Mouse (Mus musculus) myocyte (in vitro differentiated cells): ENCODE results near the gene Itpr1. TPM values are rescaled to one million over a fixed set of nuclear protein-coding genes. Genes with fewer than 3 reads are reported as not detected.

Source experiments
- H3K27me3 ChIP-seq: one replicate; pipeline ENCODE4 v1.6.1; 2011; ENCODE audit not compliant: control insufficient read depth, insufficient read depth, insufficient read length
- H3K36me3 ChIP-seq: one replicate; pipeline ENCODE4 v1.6.1; 2011; ENCODE audit not compliant: control insufficient read depth, insufficient read depth
- H3K4me2 ChIP-seq: one replicate; pipeline ENCODE4 v1.6.1; 2011; ENCODE audit warnings: low read depth, control low read depth
- H3K4me3 ChIP-seq: one replicate; pipeline ENCODE4 v1.5.1; 2011; ENCODE audit warnings: mild to moderate bottlenecking, control low read depth, moderate library complexity
- H3K79me2 ChIP-seq: one replicate; pipeline ENCODE4 v1.6.1; 2011; ENCODE audit not compliant: control insufficient read depth, insufficient read depth
- H3ac ChIP-seq: one replicate; pipeline ENCODE4 v1.6.1; 2011; ENCODE audit not compliant: control insufficient read depth, insufficient read length
- CEBPB ChIP-seq: IDR thresholded peaks from 2 replicates; pipeline ENCODE4 v1.6.1; 2011; ENCODE audit warnings: mild to moderate bottlenecking, moderate library complexity; ENCODE audit not compliant: poor library complexity, insufficient read depth, severe bottlenecking
- E2F4 ChIP-seq: IDR thresholded peaks from one replicate; pipeline ENCODE4 v1.6.1; 2011; ENCODE audit warnings: mild to moderate bottlenecking, control low read depth, moderate library complexity; ENCODE audit not compliant: insufficient read depth
- MAX ChIP-seq: IDR thresholded peaks from one replicate; pipeline ENCODE4 v1.6.1; 2011; ENCODE audit warnings: low read depth, mild to moderate bottlenecking, control low read depth
- MYOD1 ChIP-seq, 3 experiments: IDR thresholded peaks; one replicate each; pipeline ENCODE4 v1.6.1; 2011; ENCODE audit warnings: control low read depth in 2 of 3, low read depth in 2 of 3, mild to moderate bottlenecking in 2 of 3, moderate library complexity in 1 of 3; ENCODE audit not compliant: insufficient read length in 2 of 3, control insufficient read depth in 1 of 3
- MYOG ChIP-seq, 3 experiments: IDR thresholded peaks; one replicate each; pipeline ENCODE4 v1.6.1; 2011; ENCODE audit warnings: control low read depth in 2 of 3, low read depth in 2 of 3, mild to moderate bottlenecking in 2 of 3; ENCODE audit not compliant: insufficient read length in 2 of 3, control insufficient read depth in 1 of 3, insufficient read depth in 1 of 3
- POLR2A ChIP-seq: IDR thresholded peaks from one replicate; pipeline ENCODE4 v1.6.1; 2011; ENCODE audit warnings: low read depth, mild to moderate bottlenecking, control low read depth, moderate library complexity; ENCODE audit not compliant: insufficient read length
- POLR2AphosphoS2 ChIP-seq: IDR thresholded peaks from one replicate; pipeline ENCODE4 v1.6.1; 2011; ENCODE audit warnings: low read depth, control low read depth; ENCODE audit not compliant: insufficient read length
- REST ChIP-seq: IDR thresholded peaks from one replicate; pipeline ENCODE4 v1.6.1; 2011; ENCODE audit warnings: mild to moderate bottlenecking, control low read depth, moderate library complexity; ENCODE audit not compliant: insufficient read depth, insufficient read length
- SRF ChIP-seq: IDR thresholded peaks from one replicate; pipeline ENCODE4 v1.6.1; 2011; ENCODE audit warnings: low read depth; ENCODE audit not compliant: control insufficient read depth, insufficient read length
- TCF12 ChIP-seq: IDR thresholded peaks from one replicate; pipeline ENCODE4 v1.6.1; 2011; ENCODE audit warnings: mild to moderate bottlenecking, control low read depth; ENCODE audit not compliant: poor library complexity, insufficient read depth, severe bottlenecking
- TCF3 ChIP-seq: IDR thresholded peaks from one replicate; pipeline ENCODE4 v1.6.1; 2011; ENCODE audit warnings: low read depth, control low read depth; ENCODE audit not compliant: insufficient read length
- USF1 ChIP-seq: IDR thresholded peaks from one replicate; pipeline ENCODE4 v1.6.1; 2011; ENCODE audit warnings: low read depth, mild to moderate bottlenecking, control low read depth, moderate library complexity
- polyA plus RNA-seq: library from polyadenylated mRNA; unstranded; fragments of >200 nt; fragmentation: generic; extraction: Trizol; gene quantifications from one replicate; pipeline ENCODE4 v1.2.1, GENCODE M21; 2012; ENCODE audit warnings: missing spikeins

Gene Itpr1
- 3.1 TPM for polyA plus RNA-seq

DNA sequence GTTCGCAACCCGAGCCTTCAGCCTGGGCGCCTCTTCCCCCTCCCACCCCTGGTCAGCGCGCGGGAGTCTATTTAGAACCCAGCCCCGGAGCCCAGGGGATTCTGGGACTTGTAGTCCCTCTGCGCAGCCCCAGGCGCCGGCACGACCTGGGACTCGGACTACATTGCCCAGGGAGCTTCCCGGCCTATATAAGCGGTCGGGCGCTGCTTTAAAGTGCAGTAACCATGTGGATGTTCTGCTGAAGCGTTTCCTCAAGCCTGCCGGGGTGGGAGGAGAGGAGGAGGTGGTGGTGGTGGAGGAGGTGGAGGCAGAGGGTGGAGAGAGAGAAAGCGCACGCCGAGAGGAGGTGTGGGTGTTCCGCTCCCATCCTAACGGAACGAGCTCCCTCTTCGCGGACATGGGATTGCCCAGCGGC, at the start of gene Itpr1:
Gene Itpr1 (plus strand): TSS at position 216 of the 415 bp plus-strand sequence.
- TF ChIP-seq E2F4, result peak; percentile 60
- TF ChIP-seq TCF3, result no peak
- TF ChIP-seq MYOG (IDR thresholded peaks at IDR 0.05; ENCODE audit: control insufficient read depth in 1 of 3, insufficient read depth in 1 of 3, insufficient read length in 2 of 3, low read depth in 2 of 3), result no peak
- peak; percentile 92 for TF ChIP-seq POLR2A
- TF ChIP-seq MYOD1 (IDR thresholded peaks at IDR 0.05; ENCODE audit: control insufficient read depth in 1 of 3, insufficient read length in 2 of 3, low read depth in 2 of 3), result no peak
- peak; percentile 73 for TF ChIP-seq POLR2AphosphoS2
- TF ChIP-seq REST, result peak; percentile 32
- peak within 1 kb of the TSS; percentile 34 for H3ac ChIP-seq

DNA sequence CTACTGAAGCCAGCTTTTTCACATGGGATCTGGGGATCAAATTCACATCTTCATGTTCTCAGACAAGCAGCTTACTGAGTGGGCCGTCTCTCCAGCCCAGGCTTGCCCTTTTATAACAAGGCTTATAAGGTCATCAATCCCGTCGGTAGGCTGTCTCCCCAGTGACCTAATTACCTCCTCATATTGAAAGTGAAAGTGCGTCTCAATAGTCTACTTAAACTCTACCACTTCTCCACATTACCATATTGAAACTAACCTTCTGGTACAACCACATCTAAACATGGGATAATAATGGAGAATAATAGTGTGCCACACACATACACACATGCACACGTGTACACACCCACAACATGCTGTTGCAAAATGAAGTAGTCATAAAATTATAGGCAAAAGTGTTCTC, 48.0 kb upstream of the Itpr1 start:
- no peaks in the 10 kb centered on the region for H3K79me2 ChIP-seq
- H3K4me3 ChIP-seq, result no peak overlapping the region
- no peak overlapping the region for H3ac ChIP-seq

More for the DNA sequence above, at the start of gene Itpr1:
- H3K4me3 ChIP-seq, result peak within 1 kb of the TSS; percentile 72
- H3K79me2 ChIP-seq, result no peaks in the 10 kb centered on the region
- H3K4me2 ChIP-seq, result peak within 1 kb of the TSS; percentile 85
- H3K27me3 ChIP-seq, result no peaks in the 10 kb centered on the region
- no peaks in the 10 kb centered on the region for H3K36me3 ChIP-seq

DNA sequence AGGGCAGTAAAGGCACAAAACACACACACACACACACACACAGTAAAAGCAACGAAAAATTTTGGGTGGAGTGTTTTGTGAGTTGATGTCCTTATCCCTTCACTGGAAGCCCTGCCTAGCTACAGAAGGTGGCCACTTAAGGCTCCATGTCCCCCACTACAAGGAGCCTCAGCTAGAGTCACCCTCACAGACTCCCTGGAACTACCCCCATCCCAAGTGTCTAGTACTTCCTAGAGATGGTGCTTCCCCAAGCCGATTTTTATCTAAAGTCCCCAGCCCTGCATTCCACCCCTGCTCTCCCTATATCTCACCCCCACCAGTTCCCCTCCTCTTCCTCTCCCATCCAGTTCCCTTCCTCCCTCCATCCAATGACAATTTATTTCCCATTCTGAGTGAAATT, 47.3 kb upstream of the Itpr1 start:
- TF ChIP-seq USF1 (no peak), MAX (no peak), POLR2A (no peak), E2F4 (no peak), TCF12 (no peak), MYOD1 (IDR thresholded peaks at IDR 0.05; ENCODE audit: control insufficient read depth in 1 of 3, insufficient read length in 2 of 3, low read depth in 2 of 3) (no peak), POLR2AphosphoS2 (no peak), SRF (no peak), REST (no peak), TCF3 (no peak), MYOG (IDR thresholded peaks at IDR 0.05; ENCODE audit: control insufficient read depth in 1 of 3, insufficient read depth in 1 of 3, insufficient read length in 2 of 3, low read depth in 2 of 3) (no peak), CEBPB (no peak)
- Histone ChIP-seq H3ac (no peak overlapping the region), H3K27me3 (no peaks in the 10 kb centered on the region), H3K4me2 (no peak overlapping the region), H3K79me2 (no peaks in the 10 kb centered on the region), H3K36me3 (no peaks in the 10 kb centered on the region), H3K4me3 (no peak overlapping the region)

More for the DNA sequence above, 48.0 kb upstream of the Itpr1 start:
- Histone ChIP-seq H3K36me3 (no peaks in the 10 kb centered on the region), H3K27me3 (no peaks in the 10 kb centered on the region), H3K4me2 (no peak overlapping the region)
- TF ChIP-seq USF1, result no peak
- TF ChIP-seq CEBPB, result no peak
- TF ChIP-seq SRF, result no peak
- no peak for TF ChIP-seq TCF12
- TF ChIP-seq POLR2A, result no peak
- no peak for TF ChIP-seq TCF3
- no peak for TF ChIP-seq MYOG (IDR thresholded peaks at IDR 0.05; ENCODE audit: control insufficient read depth in 1 of 3, insufficient read depth in 1 of 3, insufficient read length in 2 of 3, low read depth in 2 of 3)
- TF ChIP-seq MAX, result no peak

DNA sequence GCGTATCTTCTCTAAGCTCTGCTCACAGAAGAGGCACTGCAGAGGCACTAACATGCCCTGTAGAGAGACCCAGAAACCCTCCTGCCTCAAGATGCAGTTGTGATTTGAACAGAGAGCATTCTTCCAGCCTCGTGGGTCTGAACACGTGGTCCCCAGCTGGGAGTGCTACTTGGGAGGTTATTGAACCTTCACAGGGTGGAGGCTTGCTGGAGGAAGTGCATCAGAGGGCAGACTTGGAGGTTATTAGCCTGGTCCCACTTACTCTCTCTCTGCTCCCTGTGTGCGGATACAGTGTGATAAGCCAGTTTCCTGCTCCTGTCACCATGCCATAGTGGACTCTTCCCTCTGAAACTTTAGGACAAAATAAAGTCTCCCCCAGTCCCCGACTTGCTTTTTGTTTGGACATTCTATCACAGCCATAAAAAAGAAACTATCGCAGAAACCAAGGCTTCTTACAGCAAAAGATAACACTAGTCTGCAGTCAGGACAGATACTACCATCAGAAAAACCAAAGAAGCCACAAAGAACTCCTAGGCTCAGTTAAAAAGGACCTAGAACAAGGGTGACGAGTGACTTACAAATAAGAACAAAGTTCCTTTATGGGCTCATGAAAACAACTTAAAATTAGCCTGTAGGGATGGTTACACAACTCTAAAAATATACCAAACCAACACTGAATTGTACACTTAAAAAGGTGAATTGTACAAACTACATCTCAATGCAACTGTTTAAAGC, 44.8 kb upstream of the Itpr1 start:
- peaks cover 4% of the 10 kb centered on the region for H3K36me3 ChIP-seq
- no peak overlapping the region for H3K4me3 ChIP-seq
- H3K4me2 ChIP-seq, result no peak overlapping the region
- H3ac ChIP-seq, result no peak overlapping the region
- H3K79me2 ChIP-seq, result no peaks in the 10 kb centered on the region
- no peaks in the 10 kb centered on the region for H3K27me3 ChIP-seq
- TF ChIP-seq USF1, result no peak
- no peak for TF ChIP-seq MYOD1 (IDR thresholded peaks at IDR 0.05; ENCODE audit: control insufficient read depth in 1 of 3, insufficient read length in 2 of 3, low read depth in 2 of 3)
- TF ChIP-seq E2F4, result no peak
- no peak for TF ChIP-seq CEBPB
- TF ChIP-seq TCF12, result no peak

DNA sequence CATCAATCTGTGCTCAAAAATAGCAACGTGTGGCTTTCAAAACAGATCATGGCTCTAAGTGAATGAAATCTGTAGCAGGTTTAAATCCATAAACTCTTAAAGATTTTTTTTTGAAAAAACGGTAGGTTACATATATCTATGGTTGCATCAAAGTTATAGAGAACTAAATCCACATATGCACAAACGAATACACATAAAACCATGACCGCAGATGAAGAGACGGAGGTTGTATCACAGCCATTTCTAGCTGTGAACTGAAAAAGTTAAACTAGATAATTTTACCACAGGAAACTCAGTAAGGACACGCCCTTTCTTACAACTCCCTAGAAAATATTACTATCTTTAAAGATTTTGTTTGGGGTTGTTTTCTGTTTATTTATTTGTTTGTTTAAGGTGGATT, 44.2 kb upstream of the Itpr1 start:
- H3K4me3 ChIP-seq, result no peak overlapping the region
- no peaks in the 10 kb centered on the region for H3K79me2 ChIP-seq
- H3ac ChIP-seq, result no peak overlapping the region
- no peak for TF ChIP-seq TCF3
- TF ChIP-seq MYOD1 (IDR thresholded peaks at IDR 0.05; ENCODE audit: control insufficient read depth in 1 of 3, insufficient read length in 2 of 3, low read depth in 2 of 3), result no peak
- no peak for TF ChIP-seq MYOG (IDR thresholded peaks at IDR 0.05; ENCODE audit: control insufficient read depth in 1 of 3, insufficient read depth in 1 of 3, insufficient read length in 2 of 3, low read depth in 2 of 3)
- no peak for TF ChIP-seq MAX
- no peak for TF ChIP-seq E2F4
- TF ChIP-seq CEBPB, result no peak
- no peak for TF ChIP-seq USF1
- TF ChIP-seq REST, result no peak
- no peak for TF ChIP-seq POLR2A
- TF ChIP-seq TCF12, result no peak
- no peak for TF ChIP-seq POLR2AphosphoS2
- no peak for TF ChIP-seq SRF
- H3K4me2 ChIP-seq, result no peak overlapping the region
- no peaks in the 10 kb centered on the region for H3K27me3 ChIP-seq
- H3K36me3 ChIP-seq, result peaks cover 10% of the 10 kb centered on the region
